Mouse (Mus musculus): Measurements from ENCODE around the gene Agt. TPM values are rescaled to one million over a fixed set of nuclear protein-coding genes. Genes with fewer than 3 reads are reported as not detected.

Agt gene
- 27.3 and 28.9 TPM in 2 replicates for polyA plus RNA-seq (2015; fragmentation: Nextera tagmentation; extraction: Ambion mirVana)

DNA sequence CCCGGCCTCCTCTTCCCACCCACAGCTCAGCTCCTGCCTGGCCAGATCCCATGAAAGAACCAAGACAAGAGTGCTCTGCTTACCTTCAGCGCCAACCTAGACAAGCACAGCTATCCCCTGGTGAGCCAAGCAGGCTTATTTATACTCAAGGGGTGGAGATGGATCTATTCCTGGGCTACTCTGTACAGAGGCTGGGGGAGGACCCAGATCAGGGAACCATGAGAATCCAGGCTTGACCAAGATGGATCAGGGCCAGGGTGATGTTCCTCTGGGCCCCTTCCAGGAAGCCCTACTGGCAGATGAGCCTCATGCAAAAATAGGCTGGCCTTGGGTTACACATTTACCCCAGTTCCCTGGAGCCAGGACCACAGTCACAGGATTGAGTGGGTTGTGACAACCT, at the start of gene Agt:
Agt (minus strand) TSS at position 114 of the 400 bp plus-strand sequence.

DNA sequence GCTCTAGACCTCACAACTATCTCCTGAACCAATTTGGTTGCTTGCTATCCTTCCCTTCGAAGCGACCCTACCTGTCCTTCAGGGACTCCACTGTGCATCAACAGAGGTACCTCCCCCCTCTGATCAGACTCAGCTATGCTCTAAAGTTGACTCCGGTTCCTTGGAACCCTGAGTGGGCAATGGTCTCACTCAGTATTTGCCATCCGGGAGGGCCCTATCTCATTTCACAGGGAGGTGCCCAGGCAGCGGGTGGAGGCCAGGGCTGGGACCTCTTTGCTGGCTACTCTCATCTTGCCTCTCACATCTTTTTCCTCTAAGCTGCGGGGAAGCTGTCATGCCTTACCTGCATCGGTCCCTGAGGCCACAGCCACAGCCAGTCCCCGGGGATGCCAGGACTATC, 6.3 kb upstream of the Agt start, which contains the start of gene Capn9:
Capn9 (plus strand) TSS at position 301 of the 400 bp plus-strand sequence.

DNA sequence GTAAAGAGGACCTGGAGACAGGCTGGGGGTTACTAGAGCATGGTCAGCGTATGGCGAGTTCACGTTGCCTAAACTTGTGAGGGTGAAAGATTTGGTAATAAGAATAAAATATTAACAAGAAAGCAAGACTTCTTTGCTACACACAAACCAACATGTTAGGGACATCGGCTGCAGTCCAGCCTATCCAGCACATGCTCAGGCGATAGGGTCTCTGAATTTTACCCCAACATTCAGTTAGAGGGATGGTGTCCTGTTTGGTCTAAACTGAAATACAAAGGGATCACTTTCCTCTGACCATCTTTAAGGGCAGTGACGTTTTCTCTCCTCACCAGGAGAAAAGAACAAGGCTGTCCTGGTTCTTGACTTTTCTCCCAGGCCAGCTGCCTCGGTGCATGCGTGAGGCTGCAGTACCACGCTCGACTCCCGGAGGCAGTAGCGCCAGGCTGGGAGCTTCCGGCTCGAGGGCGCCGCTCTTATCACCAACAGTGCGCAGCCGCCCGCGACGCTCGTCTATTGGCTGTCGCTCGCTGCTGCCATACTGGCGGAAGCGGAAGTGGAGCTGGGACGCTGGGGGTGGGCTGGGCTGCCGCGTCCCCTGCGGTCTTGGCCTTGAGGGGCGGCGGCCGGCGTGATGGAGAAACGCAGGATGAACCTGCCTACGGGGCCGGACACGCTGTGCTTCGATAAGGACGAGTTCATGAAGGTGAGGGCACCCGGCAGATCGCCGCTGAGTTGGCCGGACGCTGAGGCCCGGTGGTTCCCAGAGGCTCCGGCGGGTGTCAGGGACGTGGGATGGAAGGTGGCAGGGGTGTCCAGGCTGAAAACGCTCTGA, 49.0 kb downstream of the Agt start, which contains the start of gene Cog2:
Cog2 (plus strand) TSS at position 519 of the 832 bp plus-strand sequence.

Other genes with a start within 250 kb of the Agt start
- 4.2 and 4.9 TPM in 2 replicates for gene Pgbd5, start 130.0 kb downstream of the Agt start, polyA plus RNA-seq (2015; fragmentation: Nextera tagmentation; extraction: Ambion mirVana)
- 20.0 and 32.5 TPM in 2 replicates for gene Cog2, start 48.9 kb downstream of the Agt start, polyA plus RNA-seq (2015; fragmentation: Nextera tagmentation; extraction: Ambion mirVana)
- 0.36 and 0.41 TPM in 2 replicates for gene Capn9, start 6.4 kb upstream of the Agt start, polyA plus RNA-seq (2015; fragmentation: Nextera tagmentation; extraction: Ambion mirVana)
- 28.5 and 33.2 TPM in 2 replicates for gene 2310022B05Rik, start 93.7 kb upstream of the Agt start, polyA plus RNA-seq (2015; fragmentation: Nextera tagmentation; extraction: Ambion mirVana)
- 23.0 and 32.6 TPM in 2 replicates for gene Ttc13, start 152.3 kb upstream of the Agt start, polyA plus RNA-seq (2015; fragmentation: Nextera tagmentation; extraction: Ambion mirVana)
- gene Arv1, start 152.4 kb upstream of the Agt start, polyA plus RNA-seq (2015; fragmentation: Nextera tagmentation; extraction: Ambion mirVana): 13.8 and 17.3 TPM in 2 replicates
- gene Fam89a, start 182.1 kb upstream of the Agt start, polyA plus RNA-seq (2015; fragmentation: Nextera tagmentation; extraction: Ambion mirVana): 2.3 and 10.9 TPM in 2 replicates
- gene Trim67, start 223.4 kb upstream of the Agt start, polyA plus RNA-seq (2015; fragmentation: Nextera tagmentation; extraction: Ambion mirVana): 0.79 and 3.3 TPM in 2 replicates